Mouse (Mus musculus): ENCODE measurements around the gene Tap1. TPM values are rescaled to one million over a fixed set of nuclear protein-coding genes. Genes with fewer than 3 reads are reported as not detected.

Tap1 gene
- polyA plus RNA-seq, 1 experiment from 2014 or later: 4.7 TPM

- Histone ChIP-seq H3K27me3 (no peaks in the 10 kb centered on the region), H3K4me3 (no peak overlapping the region)
- no peak for ATAC-seq (ENCODE audit: insufficient number of reproducible peaks, insufficient read depth, low FRiP score, low TSS enrichment)
Observed at GRCm38 (mm10) chr17:34240366-34240765, 53.0 kb downstream of the Tap1 start.

DNA sequence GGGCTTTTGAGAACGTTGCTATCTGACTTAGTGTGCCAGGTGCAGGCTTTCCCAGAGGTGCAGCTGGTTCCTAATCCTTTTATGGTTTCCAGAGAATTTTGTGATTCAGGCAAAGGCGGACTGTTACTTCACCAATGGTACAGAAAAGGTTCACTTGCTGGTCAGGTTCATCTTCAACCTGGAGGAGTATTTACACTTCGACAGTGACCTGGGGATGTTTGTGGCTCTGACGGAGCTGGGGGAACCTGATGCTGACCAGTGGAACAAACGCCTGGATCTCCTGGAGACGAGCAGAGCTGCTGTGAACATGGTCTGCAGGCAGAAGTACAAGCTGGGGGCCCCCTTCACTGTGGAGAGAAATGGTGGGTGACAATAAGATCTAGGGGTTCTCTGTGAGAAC is 53.6 kb downstream of the Tap1 start:
- Histone ChIP-seq H3K36me3 (no peaks in the 10 kb centered on the region), H3K9ac (no peak overlapping the region), H3K9me3 (no peaks in the 10 kb centered on the region), H3K4me2 (replicated peaks) (no peak overlapping the region), H3K27ac (no peak overlapping the region), H3K4me1 (no peaks in the 10 kb centered on the region), H3K27me3 (no peaks in the 10 kb centered on the region), H3K4me3 (no peak overlapping the region)
- WGBS: 72% methylated on average over 6 of the region's 6 CpGs
- no peak for ATAC-seq (ENCODE audit: insufficient number of reproducible peaks, insufficient read depth, low FRiP score, low TSS enrichment)

More at GRCm38 (mm10) chr17:34240366-34240765, 53.0 kb downstream of the Tap1 start:
- Histone ChIP-seq H3K4me2 (replicated peaks) (no peak overlapping the region), H3K9ac (no peak overlapping the region), H3K9me3 (no peaks in the 10 kb centered on the region), H3K27ac (no peak overlapping the region), H3K36me3 (no peaks in the 10 kb centered on the region), H3K4me1 (no peaks in the 10 kb centered on the region)
- WGBS: 64% methylated on average over 3 of the region's 3 CpGs

GRCm38 (mm10) chr17:34244656-34245055 is 57.3 kb downstream of the Tap1 start:
- ATAC-seq (ENCODE audit: insufficient number of reproducible peaks, insufficient read depth, low FRiP score, low TSS enrichment): no peak
- H3K27me3 ChIP-seq: 0 out of 2 replicates have a peak, but pooled peaks cover 5% of the 10 kb centered on the region
- WGBS: 69% methylated on average over 4 of the region's 4 CpGs

More at GRCm38 (mm10) chr17:34244656-34245055, 57.3 kb downstream of the Tap1 start:
- Histone ChIP-seq H3K9ac (no peak overlapping the region), H3K36me3 (no peaks in the 10 kb centered on the region), H3K4me3 (no peak overlapping the region), H3K27ac (no peak overlapping the region), H3K4me2 (replicated peaks) (no peak overlapping the region), H3K4me1 (no peaks in the 10 kb centered on the region), H3K9me3 (no peaks in the 10 kb centered on the region)

Other genes starting within 250 kb of the Tap1 start
- gene Pfdn6, start 247.2 kb upstream of the Tap1 start, polyA plus RNA-seq (2016; fragmentation: Nextera tagmentation; extraction: Ambion mirVana): 184 and 192 TPM in 2 replicates
- 44.9 and 49.6 TPM in 2 replicates for gene Wdr46, start 246.9 kb upstream of the Tap1 start, polyA plus RNA-seq (2016; fragmentation: Nextera tagmentation; extraction: Ambion mirVana)
- gene B3galt4, start 236.1 kb upstream of the Tap1 start, polyA plus RNA-seq (2016; fragmentation: Nextera tagmentation; extraction: Ambion mirVana): 5.5 and 6.3 TPM in 2 replicates
- 55.2 and 55.9 TPM in 2 replicates for gene Vps52, start 231.7 kb upstream of the Tap1 start, polyA plus RNA-seq (2016; fragmentation: Nextera tagmentation; extraction: Ambion mirVana)
- gene Rps18, start 231.6 kb upstream of the Tap1 start, polyA plus RNA-seq (2016; fragmentation: Nextera tagmentation; extraction: Ambion mirVana): 1,303 and 1,336 TPM in 2 replicates
- 7.2 and 8.0 TPM in 2 replicates for gene H2-K1, start 187.2 kb upstream of the Tap1 start, polyA plus RNA-seq (2016; fragmentation: Nextera tagmentation; extraction: Ambion mirVana)
- gene Ring1, start 162.9 kb upstream of the Tap1 start, polyA plus RNA-seq (2016; fragmentation: Nextera tagmentation; extraction: Ambion mirVana): 27.2 and 29.7 TPM in 2 replicates
- 52.2 and 59.5 TPM in 2 replicates for gene H2-Ke6, start 159.5 kb upstream of the Tap1 start, polyA plus RNA-seq (2016; fragmentation: Nextera tagmentation; extraction: Ambion mirVana)
- gene Slc39a7, start 155.9 kb upstream of the Tap1 start, polyA plus RNA-seq (2016; fragmentation: Nextera tagmentation; extraction: Ambion mirVana): 191 and 193 TPM in 2 replicates
- gene Rxrb, start 155.7 kb upstream of the Tap1 start, polyA plus RNA-seq (2016; fragmentation: Nextera tagmentation; extraction: Ambion mirVana): 69.9 and 72.6 TPM in 2 replicates
- gene Col11a2, start 148.1 kb upstream of the Tap1 start, polyA plus RNA-seq (2016; fragmentation: Nextera tagmentation; extraction: Ambion mirVana): 7.2 and 14.8 TPM in 2 replicates
- gene H2-Oa, start 95.2 kb upstream of the Tap1 start, polyA plus RNA-seq (2016; fragmentation: Nextera tagmentation; extraction: Ambion mirVana): 0.43 and 0.48 TPM in 2 replicates
- gene H2-DMa, start 68.0 kb upstream of the Tap1 start, polyA plus RNA-seq (2016; fragmentation: Nextera tagmentation; extraction: Ambion mirVana): 12.3 and 16.7 TPM in 2 replicates
- 119 and 131 TPM in 2 replicates for gene Brd2, start 64.9 kb upstream of the Tap1 start, polyA plus RNA-seq (2016; fragmentation: Nextera tagmentation; extraction: Ambion mirVana)
- gene H2-DMb2, start 44.2 kb upstream of the Tap1 start, polyA plus RNA-seq (2016; fragmentation: Nextera tagmentation; extraction: Ambion mirVana): 0.19 and 0.42 TPM in 2 replicates
- 2.0 and 2.4 TPM in 2 replicates for gene H2-DMb1, start 34.5 kb upstream of the Tap1 start, polyA plus RNA-seq (2016; fragmentation: Nextera tagmentation; extraction: Ambion mirVana)
- 1.8 and 2.0 TPM in 2 replicates for gene Psmb9, start 211 bp downstream of the Tap1 start, polyA plus RNA-seq (2016; fragmentation: Nextera tagmentation; extraction: Ambion mirVana)
- 2.1 and 3.5 TPM in 2 replicates for gene Psmb8, start 10.2 kb downstream of the Tap1 start, polyA plus RNA-seq (2016; fragmentation: Nextera tagmentation; extraction: Ambion mirVana)
- gene Tap2, start 16.0 kb downstream of the Tap1 start, polyA plus RNA-seq (2016; fragmentation: Nextera tagmentation; extraction: Ambion mirVana): 1.3 and 2.3 TPM in 2 replicates
- not detected in 2 replicates for gene H2-Ob, start 51.4 kb downstream of the Tap1 start, polyA plus RNA-seq (2016; fragmentation: Nextera tagmentation; extraction: Ambion mirVana)
- 2.9 and 3.4 TPM in 2 replicates for gene H2-Ab1, start 70.1 kb downstream of the Tap1 start, polyA plus RNA-seq (2016; fragmentation: Nextera tagmentation; extraction: Ambion mirVana)
- 0.19 TPM in 1 of 2 replicates, not detected in the other for gene H2-Aa, start 100.3 kb downstream of the Tap1 start, polyA plus RNA-seq (2016; fragmentation: Nextera tagmentation; extraction: Ambion mirVana)
- gene H2-Eb1, start 118.3 kb downstream of the Tap1 start, polyA plus RNA-seq (2016; fragmentation: Nextera tagmentation; extraction: Ambion mirVana): 1.4 and 1.5 TPM in 2 replicates
- not detected in 2 replicates for gene H2-Eb2, start 138.1 kb downstream of the Tap1 start, polyA plus RNA-seq (2016; fragmentation: Nextera tagmentation; extraction: Ambion mirVana)
- not detected in 2 replicates for gene Btnl2, start 167.3 kb downstream of the Tap1 start, polyA plus RNA-seq (2016; fragmentation: Nextera tagmentation; extraction: Ambion mirVana)
- not detected in 2 replicates for gene Btnl1, start 189.6 kb downstream of the Tap1 start, polyA plus RNA-seq (2016; fragmentation: Nextera tagmentation; extraction: Ambion mirVana)
- gene BC051142, start 211.3 kb downstream of the Tap1 start, polyA plus RNA-seq (2016; fragmentation: Nextera tagmentation; extraction: Ambion mirVana): 0.81 and 1.00 TPM in 2 replicates

All from embryonic facial prominence, embryonic 12.5 days (tissue).